Mouse (Mus musculus) hindbrain, postnatal 0 days (tissue): ENCODE measurements around the gene Imp3. TPM values are rescaled to one million over a fixed set of nuclear protein-coding genes. Genes with fewer than 3 reads are reported as not detected.

ENCODE experiments used
- ATAC-seq: fragments of 200-750 bp; cut with Nextera tagmentation; 2 replicates; pipeline ENCODE4 v1.8.0; 2017; ENCODE audit warnings: mild to moderate bottlenecking, moderate TSS enrichment, moderate library complexity
- DNase-seq: peaks from one replicate; pipeline ENCODE4 v3.0.0-alpha.2; 2015; ENCODE audit warnings: low spot score
- H3K27ac ChIP-seq: fragments of 300-500 bp; sonication (generic); 2 replicates; pipeline ENCODE4 v1.5.1; 2014; ENCODE audit warnings: mild to moderate bottlenecking
- H3K27me3 ChIP-seq: fragments of 300-500 bp; sonication (generic); 2 replicates; pipeline ENCODE4 v1.6.1; 2014; ENCODE audit warnings: low read length, mixed read lengths; ENCODE audit not compliant: insufficient read depth
- H3K36me3 ChIP-seq: fragments of 300-500 bp; sonication (generic); 2 replicates; pipeline ENCODE4 v1.6.1; 2014; ENCODE audit warnings: low read length, mixed read lengths; ENCODE audit not compliant: insufficient read depth
- H3K4me1 ChIP-seq: fragments of 300-500 bp; sonication (generic); 2 replicates; pipeline ENCODE4 v1.6.1; 2014; ENCODE audit warnings: antibody characterized with exemption, low read length, mixed read lengths; ENCODE audit not compliant: insufficient read depth
- H3K4me2 ChIP-seq: fragments of 300-500 bp; sonication (generic); 2 replicates; pipeline ENCODE4 v1.6.1; 2014; ENCODE audit warnings: low read depth, mild to moderate bottlenecking, low read length, moderate library complexity, mixed read lengths
- H3K4me3 ChIP-seq: fragments of 300-500 bp; sonication (generic); 2 replicates; pipeline ENCODE4 v1.5.1; 2014; ENCODE audit warnings: low read length
- H3K9ac ChIP-seq: fragments of 300-500 bp; sonication (generic); replicated peaks from 2 replicates; pipeline ENCODE4 v1.6.1; 2014; ENCODE audit warnings: mild to moderate bottlenecking, low read length, moderate library complexity, mixed read lengths
- H3K9me3 ChIP-seq: fragments of 300-500 bp; sonication (generic); 2 replicates; pipeline ENCODE4 v1.6.1; 2016; ENCODE audit warnings: low read length, mixed read lengths
- CTCF ChIP-seq: IDR thresholded peaks from 2 replicates; pipeline ENCODE4 v1.5.1; 2016; ENCODE audit warnings: antibody characterized with exemption, control low read depth, low read depth
- WGBS: fragments of 180-500 bp; shearing (Covaris S2); extraction: QIAGEN DNeasy Blood & Tissue Kit; methylation state at CpG from one replicate; pipeline ENCODE4 v1.1.7; 2014; 5-methylcytosine and 5-hydroxymethylcytosine counted together
- polyA plus RNA-seq: library from polyadenylated mRNA; unstranded; fragments of >200 nt; fragmentation: Nextera tagmentation; extraction: Ambion mirVana; gene quantifications from 2 replicates; pipeline ENCODE4 v1.2.1, GENCODE M21; 2015
- total RNA-seq: library from RNA; depleted of rRNA; stranded (reverse); fragments of >200 nt; gene quantifications from 2 replicates; pipeline ENCODE4 v1.2.3, GENCODE M21; 2014

The Imp3 gene
- total and polyA plus RNA-seq, 2 experiments from 2014 or later = 77.2 to 178 TPM

DNA sequence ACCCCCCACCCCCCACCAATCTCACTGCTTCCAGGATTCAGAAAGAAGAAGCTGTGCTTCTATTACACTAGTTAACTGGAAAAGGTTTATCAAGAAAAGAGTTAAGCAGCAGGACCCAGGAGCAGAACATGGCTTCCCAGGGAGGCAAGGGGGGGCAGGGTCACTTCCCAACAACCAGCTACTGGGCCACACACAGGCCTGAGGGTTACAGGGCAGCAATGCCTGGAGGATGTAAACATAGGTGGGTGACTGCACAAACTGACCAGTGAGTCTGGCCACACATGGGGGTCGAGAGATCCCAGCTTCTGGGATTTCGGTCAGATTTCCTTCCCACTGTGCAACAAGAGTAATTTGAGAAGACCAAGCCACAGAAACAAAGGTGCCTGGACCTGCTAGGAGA lies 20.1 kb upstream of the Imp3 start:
- no peak overlapping the region for H3K9ac ChIP-seq
- no peak for TF ChIP-seq CTCF
- 66% methylated on average over 2 of the region's 2 CpGs for WGBS

GRCm38 (mm10) chr9:56918466-56918865 lies 18.8 kb upstream of the Imp3 start:
- no peaks in the 10 kb centered on the region for H3K9me3 ChIP-seq
- no peak overlapping the region for H3K4me2 ChIP-seq
- H3K36me3 ChIP-seq = no peaks in the 10 kb centered on the region
- H3K27me3 ChIP-seq = no peaks in the 10 kb centered on the region
- H3K4me1 ChIP-seq = no peaks in the 10 kb centered on the region
- H3K27ac ChIP-seq = no peak overlapping the region
- no peak overlapping the region for H3K9ac ChIP-seq
- no peak for ATAC-seq
- no peak for TF ChIP-seq CTCF
- no peak for DNase-seq
- 96% methylated on average over 13 of the region's 13 CpGs for WGBS
- no peak overlapping the region for H3K4me3 ChIP-seq

More for the DNA sequence above, 20.1 kb upstream of the Imp3 start:
- ATAC-seq = no peak
- no peaks in the 10 kb centered on the region for H3K9me3 ChIP-seq
- H3K4me3 ChIP-seq = no peak overlapping the region
- H3K27me3 ChIP-seq = no peaks in the 10 kb centered on the region
- H3K36me3 ChIP-seq = no peaks in the 10 kb centered on the region
- H3K27ac ChIP-seq = no peak overlapping the region
- no peaks in the 10 kb centered on the region for H3K4me1 ChIP-seq
- H3K4me2 ChIP-seq = no peak overlapping the region
- DNase-seq = no peak

- no peak for DNase-seq
- no peaks in the 10 kb centered on the region for H3K9me3 ChIP-seq
- H3K27ac ChIP-seq = no peak overlapping the region
- H3K4me2 ChIP-seq = no peak overlapping the region
- H3K9ac ChIP-seq = no peak overlapping the region
- 95% methylated on average over 4 of the region's 4 CpGs for WGBS
- TF ChIP-seq CTCF = no peak
- ATAC-seq = no peak
- H3K4me3 ChIP-seq = no peak overlapping the region
- no peaks in the 10 kb centered on the region; the same call in none of the 2 replicates for H3K4me1 ChIP-seq
- no peaks in the 10 kb centered on the region for H3K27me3 ChIP-seq
- H3K36me3 ChIP-seq = no peaks in the 10 kb centered on the region
Observed at GRCm38 (mm10) chr9:56922746-56923145, 14.5 kb upstream of the Imp3 start.

DNA sequence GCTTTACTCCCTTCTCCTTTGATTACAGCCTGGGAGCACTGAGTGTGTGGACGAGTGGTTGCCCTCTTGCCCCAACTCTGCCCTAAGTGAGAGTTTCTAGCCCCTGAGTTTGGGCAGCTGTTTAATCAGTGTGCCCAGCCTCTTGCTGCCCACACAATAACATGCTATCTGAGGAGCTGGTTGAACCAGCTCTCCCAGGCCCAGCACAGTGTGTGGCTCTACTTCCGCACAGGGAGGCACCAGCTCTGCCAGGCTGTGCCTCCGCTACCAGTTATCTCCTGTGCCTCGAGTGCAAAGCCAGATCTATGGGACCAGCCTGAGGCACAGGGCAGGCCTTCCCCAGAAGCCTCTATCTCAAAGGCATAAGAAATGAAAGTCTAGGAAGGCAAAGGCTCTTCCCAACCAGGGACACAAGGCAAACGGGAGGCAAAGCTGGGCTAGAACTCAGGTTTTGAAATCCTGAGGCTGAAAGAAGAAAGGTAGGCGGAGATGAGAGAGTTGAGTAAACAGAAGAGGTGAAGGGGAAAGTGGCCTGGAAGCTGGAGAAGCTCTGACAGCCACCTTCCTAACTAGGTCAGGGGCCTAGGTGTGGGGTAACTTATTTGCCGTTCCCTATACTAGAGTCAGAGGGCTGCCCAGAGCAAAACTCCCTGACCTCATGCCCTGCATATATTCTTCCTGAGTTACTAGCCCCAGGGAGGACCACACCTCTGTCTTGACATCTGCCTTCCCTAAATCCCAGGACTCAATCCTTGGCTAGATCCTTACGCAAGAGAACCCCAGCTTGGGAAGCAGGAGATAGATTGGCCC lies 13.2 kb upstream of the Imp3 start:
- no peaks in the 10 kb centered on the region; the same call in none of the 2 replicates for H3K4me1 ChIP-seq
- H3K36me3 ChIP-seq = no peaks in the 10 kb centered on the region
- ATAC-seq = no peak
- 61% methylated on average over 8 of the region's 8 CpGs for WGBS
- H3K9me3 ChIP-seq = no peaks in the 10 kb centered on the region
- peak overlapping the region; percentile 85 for H3K4me2 ChIP-seq
- no peak for TF ChIP-seq CTCF
- DNase-seq = no peak
- no peaks in the 10 kb centered on the region for H3K27me3 ChIP-seq
- H3K27ac ChIP-seq = peak overlapping the region; percentile 15; the same call in 1 of the 2 replicates
- peak overlapping the region; percentile 11; the same call in 1 of the 2 replicates for H3K4me3 ChIP-seq
- peak overlapping the region; percentile 24; the same call in 1 of the 2 replicates for H3K9ac ChIP-seq

DNA sequence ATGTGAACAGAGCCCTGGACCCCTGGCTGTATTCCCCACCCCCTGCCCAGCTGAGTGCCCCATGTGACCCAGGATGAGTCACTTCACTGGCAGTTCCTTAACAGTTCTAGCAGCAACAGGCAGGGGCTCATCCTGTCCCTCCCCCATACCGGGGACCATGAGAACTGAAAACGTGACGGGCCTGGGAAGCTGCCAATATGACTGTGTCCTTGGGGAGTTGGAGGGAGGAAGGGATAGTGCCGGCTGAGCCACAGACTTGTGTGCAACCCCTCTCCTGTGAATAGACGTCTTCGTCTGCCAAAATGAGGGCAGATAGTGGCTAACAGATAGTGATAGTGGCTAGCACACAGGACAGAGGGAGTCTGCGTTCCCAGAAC lies 12.6 kb upstream of the Imp3 start:
- DNase-seq (peak; percentile 59), ATAC-seq (peak; percentile 81)
- Histone ChIP-seq H3K9me3 (no peaks in the 10 kb centered on the region), H3K4me3 (peak overlapping the region; percentile 11; the same call in 1 of the 2 replicates), H3K27me3 (no peaks in the 10 kb centered on the region), H3K36me3 (no peaks in the 10 kb centered on the region), H3K27ac (peak overlapping the region; percentile 15; the same call in 1 of the 2 replicates), H3K9ac (peak overlapping the region; percentile 24; the same call in 1 of the 2 replicates), H3K4me2 (peak overlapping the region; percentile 85), H3K4me1 (no peaks in the 10 kb centered on the region; the same call in none of the 2 replicates)
- WGBS = 10% methylated on average over 7 of the region's 7 CpGs
- no peak for TF ChIP-seq CTCF

DNA sequence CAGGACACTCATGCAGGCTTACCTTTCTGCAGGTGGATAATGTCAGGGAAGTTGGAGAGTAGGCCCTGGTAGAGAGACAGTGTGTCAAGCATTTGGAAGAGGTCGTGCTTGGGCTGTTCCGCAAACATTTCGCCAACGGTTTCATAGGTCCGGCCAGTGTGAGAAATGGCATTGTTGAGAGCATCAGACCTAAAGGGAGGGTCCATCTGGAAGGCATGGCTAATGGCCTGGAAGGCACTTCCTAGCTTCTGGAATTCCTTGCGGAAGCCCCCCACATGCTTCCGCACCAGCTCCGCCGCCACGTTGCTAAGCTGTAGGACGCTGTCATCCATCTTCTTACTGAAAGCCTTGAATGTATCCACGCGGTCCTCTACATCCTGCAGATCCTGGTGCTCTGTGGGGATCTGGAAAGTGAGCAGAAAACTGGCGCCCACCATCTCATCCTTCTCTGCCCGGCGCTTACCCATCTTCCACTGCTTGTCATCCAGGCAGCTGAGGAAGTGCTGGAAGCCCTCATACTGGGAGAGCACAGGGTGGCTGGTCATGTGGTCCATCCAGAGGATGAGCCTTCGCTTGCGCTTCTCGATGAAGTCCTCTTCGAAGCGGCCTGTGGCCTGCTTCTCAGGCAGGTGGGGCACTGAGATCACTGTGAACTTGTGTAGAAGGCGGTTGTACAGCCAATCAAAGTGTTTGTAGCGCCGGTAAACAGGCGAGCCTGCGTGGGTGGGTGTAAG lies 11.8 kb upstream of the Imp3 start:
- Histone ChIP-seq H3K4me3 (no peak overlapping the region), H3K4me1 (no peaks in the 10 kb centered on the region; the same call in none of the 2 replicates), H3K36me3 (no peaks in the 10 kb centered on the region), H3K9ac (no peak overlapping the region), H3K27me3 (no peaks in the 10 kb centered on the region), H3K9me3 (no peaks in the 10 kb centered on the region), H3K27ac (no peak overlapping the region), H3K4me2 (peak overlapping the region; percentile 85)
- no peak for TF ChIP-seq CTCF
- DNase-seq = no peak
- WGBS = 80% methylated on average over 26 of the region's 26 CpGs
- ATAC-seq = no peak
